Mouse (Mus musculus) midbrain, postnatal 0 days (tissue): ENCODE measurements around the gene Lrp1. TPM values are rescaled to one million over a fixed set of nuclear protein-coding genes. Genes with fewer than 3 reads are reported as not detected.

Source experiments
- ATAC-seq: fragments of 200-750 bp; cut with Nextera tagmentation; 2 replicates; pipeline ENCODE4 v1.8.0; 2017; ENCODE audit warnings: moderate number of reproducible peaks, mild to moderate bottlenecking, moderate TSS enrichment, moderate library complexity; ENCODE audit not compliant: low FRiP score
- DNase-seq: peaks from one replicate; pipeline ENCODE4 v3.0.0-alpha.2; 2015; ENCODE audit warnings: low spot score
- H3K27ac ChIP-seq: fragments of 300-500 bp; sonication (generic); 2 replicates; pipeline ENCODE4 v1.5.1; 2014; ENCODE audit warnings: low read depth, mild to moderate bottlenecking, low read length, mixed read lengths
- H3K27me3 ChIP-seq: fragments of 300-500 bp; sonication (generic); 2 replicates; pipeline ENCODE4 v1.6.1; 2014; ENCODE audit warnings: low read length, control low read depth, mixed read lengths; ENCODE audit not compliant: insufficient read depth
- H3K36me3 ChIP-seq: fragments of 300-500 bp; sonication (generic); 2 replicates; pipeline ENCODE4 v1.6.1; 2014; ENCODE audit warnings: low read length, control low read depth, mixed read lengths; ENCODE audit not compliant: insufficient read depth
- H3K4me1 ChIP-seq: fragments of 300-500 bp; sonication (generic); 2 replicates; pipeline ENCODE4 v1.6.1; 2014; ENCODE audit warnings: mild to moderate bottlenecking, control low read depth, antibody characterized with exemption, low read length, mixed read lengths; ENCODE audit not compliant: insufficient read depth
- H3K4me2 ChIP-seq: fragments of 300-500 bp; sonication (generic); 2 replicates; pipeline ENCODE4 v1.6.1; 2014; ENCODE audit warnings: low read depth, mild to moderate bottlenecking, low read length, mixed read lengths; ENCODE audit not compliant: poor library complexity, severe bottlenecking
- H3K4me3 ChIP-seq: fragments of 300-500 bp; sonication (generic); 2 replicates; pipeline ENCODE4 v1.5.1; 2014; ENCODE audit warnings: low read depth, mild to moderate bottlenecking, low read length, moderate library complexity
- H3K9ac ChIP-seq: fragments of 300-500 bp; sonication (generic); replicated peaks from 2 replicates; pipeline ENCODE4 v1.6.1; 2014; ENCODE audit warnings: mild to moderate bottlenecking, low read length, moderate library complexity, mixed read lengths; ENCODE audit not compliant: poor library complexity, severe bottlenecking
- H3K9me3 ChIP-seq: fragments of 300-500 bp; sonication (generic); 2 replicates; pipeline ENCODE4 v1.6.1; 2016; ENCODE audit warnings: low read length, control low read depth
- CTCF ChIP-seq: IDR thresholded peaks from 2 replicates; pipeline ENCODE4 v1.5.1; 2016; ENCODE audit warnings: antibody characterized with exemption, mild to moderate bottlenecking
- WGBS: fragments of 180-500 bp; shearing (Covaris S2); extraction: QIAGEN DNeasy Blood & Tissue Kit; methylation state at CpG from one replicate; pipeline ENCODE4 v1.1.7; 2014; 5-methylcytosine and 5-hydroxymethylcytosine counted together
- polyA plus RNA-seq: library from polyadenylated mRNA; unstranded; fragments of >200 nt; fragmentation: Nextera tagmentation; extraction: Ambion mirVana; gene quantifications from 2 replicates; pipeline ENCODE4 v1.2.1, GENCODE M21; 2015
- total RNA-seq: library from RNA; depleted of rRNA; stranded (reverse); fragments of >200 nt; gene quantifications from 2 replicates; pipeline ENCODE4 v1.2.3, GENCODE M21; 2014

Lrp1 gene
- total and polyA plus RNA-seq, 2 experiments from 2014 or later, result 84.4 to 319 TPM

DNA sequence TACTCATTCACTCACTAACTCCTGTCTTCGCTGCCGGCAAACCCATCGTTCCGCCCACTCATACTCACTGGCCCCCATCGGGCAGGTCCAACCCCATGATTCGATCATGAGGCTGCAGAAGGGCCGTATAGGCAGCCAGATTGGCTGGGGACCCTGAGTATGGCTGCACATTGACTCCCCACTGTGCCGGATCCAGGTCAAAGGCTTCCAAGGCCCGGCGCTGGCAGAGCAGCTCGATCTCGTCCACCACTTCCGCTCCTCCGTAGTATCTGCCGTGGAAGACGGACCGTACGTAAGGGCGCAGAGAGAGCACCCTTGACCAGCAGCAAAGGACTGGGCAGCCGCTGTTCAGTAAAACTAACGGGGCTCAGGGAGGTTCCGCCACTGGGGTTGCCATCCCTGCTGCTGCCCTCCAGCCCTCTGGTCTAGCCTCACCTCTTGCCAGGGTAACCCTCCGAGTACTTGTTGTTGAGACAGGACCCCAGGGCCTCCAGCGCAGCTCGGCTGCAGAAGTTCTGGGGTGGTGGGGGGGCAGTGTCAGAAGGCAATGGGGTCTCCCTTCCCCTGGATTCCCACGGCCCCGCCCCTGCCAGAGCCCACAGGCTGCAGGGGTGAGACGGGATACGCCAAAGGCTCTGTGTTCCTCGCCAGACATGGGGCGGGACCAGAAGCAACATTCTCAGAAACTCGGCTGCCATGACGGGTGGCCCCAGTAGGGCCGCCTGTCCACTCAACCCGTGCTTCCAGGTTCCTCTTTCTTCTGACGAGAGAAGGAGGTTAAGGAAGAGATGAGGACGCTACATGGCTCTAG is 100.8 kb downstream of the Lrp1 start:
- H3K27me3 ChIP-seq, result peaks cover under 1% of the 10 kb centered on the region; the same call in 1 of the 2 replicates
- no peak overlapping the region for H3K4me2 ChIP-seq
- no peak for TF ChIP-seq CTCF
- no peak for ATAC-seq
- 93% methylated on average over 36 of the region's 37 CpGs for WGBS
- H3K27ac ChIP-seq, result no peak overlapping the region
- H3K4me1 ChIP-seq, result 0 out of 2 replicates have a peak, but pooled peaks cover 4% of the 10 kb centered on the region
- H3K36me3 ChIP-seq, result peaks cover 19% of the 10 kb centered on the region
- no peak for DNase-seq
- no peak overlapping the region for H3K4me3 ChIP-seq
- H3K9me3 ChIP-seq, result no peaks in the 10 kb centered on the region
- H3K9ac ChIP-seq, result no peak overlapping the region

DNA sequence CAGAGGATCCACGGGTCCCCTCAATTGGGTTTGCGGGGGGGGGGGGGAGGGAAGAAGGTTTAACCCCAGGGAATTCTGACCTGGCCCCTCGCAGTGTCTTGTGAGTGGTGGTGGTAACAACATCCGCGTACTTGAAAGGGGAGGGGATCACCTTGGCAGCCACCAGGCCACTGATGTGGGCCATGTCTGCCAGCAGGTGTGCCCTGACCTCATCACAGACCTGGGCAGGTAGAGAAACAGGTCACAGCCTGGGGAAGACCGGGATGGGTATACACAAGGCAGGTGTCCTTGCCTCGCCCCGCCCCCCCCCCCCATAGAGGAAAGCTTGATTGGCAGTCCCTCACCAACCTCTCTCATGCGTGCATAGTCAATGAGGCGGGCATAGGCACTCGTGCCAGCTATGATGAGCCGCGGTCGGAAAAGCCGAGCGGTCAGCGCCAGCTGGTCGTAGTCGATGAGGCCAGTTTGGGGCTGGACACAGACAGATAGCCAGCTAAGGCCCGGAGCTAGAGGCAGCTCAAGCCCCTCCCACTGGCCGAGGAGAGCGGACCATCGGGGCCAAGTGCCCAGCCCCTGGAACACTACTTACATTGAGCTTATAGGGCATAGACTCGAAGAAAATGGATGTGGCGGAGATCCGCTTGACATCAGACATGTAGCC is 101.8 kb downstream of the Lrp1 start:
- no peaks in the 10 kb centered on the region for H3K9me3 ChIP-seq
- ATAC-seq (no peak), DNase-seq (no peak)
- H3K36me3 ChIP-seq, result peaks cover 19% of the 10 kb centered on the region
- no peak for TF ChIP-seq CTCF
- no peak overlapping the region for H3K9ac ChIP-seq
- H3K27ac ChIP-seq, result no peak overlapping the region
- no peak overlapping the region for H3K4me2 ChIP-seq
- H3K4me1 ChIP-seq, result 0 out of 2 replicates have a peak, but pooled peaks cover 4% of the 10 kb centered on the region
- WGBS, result 97% methylated on average over 22 of the region's 26 CpGs
- no peaks in the 10 kb centered on the region for H3K27me3 ChIP-seq
- H3K4me3 ChIP-seq, result no peak overlapping the region

DNA sequence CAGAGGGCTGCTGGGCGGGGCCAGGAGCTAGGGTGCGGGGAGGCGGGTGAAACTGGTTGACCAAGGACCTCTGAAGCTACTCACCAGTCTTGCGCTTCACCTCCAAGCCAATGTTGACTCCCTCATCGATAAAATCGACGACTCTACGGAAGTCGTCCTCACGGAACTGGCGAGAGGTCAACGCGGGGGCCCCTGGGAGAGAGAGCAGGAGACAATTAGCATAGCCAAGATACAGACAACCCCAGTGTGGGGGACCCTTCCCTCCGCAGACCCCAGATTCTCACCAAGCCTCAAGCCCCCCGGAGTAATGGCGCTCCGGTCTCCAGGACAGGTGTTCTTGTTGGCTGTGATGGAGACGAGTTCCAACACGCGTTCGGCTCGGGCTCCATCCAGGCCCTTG is 103.0 kb downstream of the Lrp1 start:
- WGBS, result 94% methylated on average over 22 of the region's 22 CpGs
- TF ChIP-seq CTCF, result no peak
- Histone ChIP-seq H3K27me3 (no peaks in the 10 kb centered on the region), H3K36me3 (peaks cover 19% of the 10 kb centered on the region), H3K27ac (no peak overlapping the region), H3K9ac (no peak overlapping the region), H3K4me2 (no peak overlapping the region), H3K4me3 (no peak overlapping the region), H3K9me3 (no peaks in the 10 kb centered on the region), H3K4me1 (peaks cover 11% of the 10 kb centered on the region; the same call in 1 of the 2 replicates)
- DNase-seq (no peak), ATAC-seq (no peak)

DNA sequence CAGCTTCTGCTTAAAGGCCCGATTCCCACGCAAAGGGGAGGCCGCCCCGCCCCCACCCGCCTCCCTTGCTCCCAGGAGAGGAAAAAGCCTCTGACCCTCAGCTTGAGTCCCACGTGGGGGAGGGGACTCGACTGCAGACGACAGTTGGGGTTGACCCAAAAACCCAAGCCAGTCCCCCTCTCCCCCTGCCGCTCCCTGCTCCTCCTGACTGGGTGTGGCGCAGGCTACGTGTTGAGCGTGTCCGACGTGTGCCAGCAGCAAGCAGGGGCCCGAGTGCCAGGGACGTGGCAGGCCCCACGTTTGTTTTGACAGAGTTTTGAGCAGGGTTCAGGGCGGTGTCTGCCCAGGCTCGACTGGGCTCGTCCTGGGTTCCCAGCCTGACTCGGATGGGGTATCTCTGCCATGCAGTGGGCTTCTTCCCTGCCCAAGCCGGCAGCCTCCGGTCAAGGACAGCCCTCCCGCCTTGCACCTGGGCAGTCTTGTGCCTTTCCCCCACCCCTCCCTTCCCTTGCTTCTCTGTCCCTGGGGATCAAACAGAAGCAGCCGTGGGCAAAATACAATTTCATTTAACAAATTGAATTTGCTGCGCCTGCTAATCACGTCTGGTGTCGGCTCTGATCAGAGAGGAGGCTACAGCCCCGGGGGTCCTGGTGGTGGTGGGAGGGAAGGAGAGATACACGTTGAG is 104.2 kb downstream of the Lrp1 start:
- H3K27me3 ChIP-seq, result no peaks in the 10 kb centered on the region
- H3K9me3 ChIP-seq, result no peaks in the 10 kb centered on the region
- 15% methylated on average over 30 of the region's 30 CpGs for WGBS
- no peak overlapping the region for H3K27ac ChIP-seq
- DNase-seq, result no peak
- H3K4me3 ChIP-seq, result no peak overlapping the region
- 0 out of 2 replicates have a peak overlapping the region, but pooled peaks have one; percentile 2 for H3K4me2 ChIP-seq
- no peak for TF ChIP-seq CTCF
- no peak for ATAC-seq
- H3K4me1 ChIP-seq, result peaks cover 19% of the 10 kb centered on the region
- no peak overlapping the region for H3K9ac ChIP-seq
- H3K36me3 ChIP-seq, result peaks cover 19% of the 10 kb centered on the region

DNA sequence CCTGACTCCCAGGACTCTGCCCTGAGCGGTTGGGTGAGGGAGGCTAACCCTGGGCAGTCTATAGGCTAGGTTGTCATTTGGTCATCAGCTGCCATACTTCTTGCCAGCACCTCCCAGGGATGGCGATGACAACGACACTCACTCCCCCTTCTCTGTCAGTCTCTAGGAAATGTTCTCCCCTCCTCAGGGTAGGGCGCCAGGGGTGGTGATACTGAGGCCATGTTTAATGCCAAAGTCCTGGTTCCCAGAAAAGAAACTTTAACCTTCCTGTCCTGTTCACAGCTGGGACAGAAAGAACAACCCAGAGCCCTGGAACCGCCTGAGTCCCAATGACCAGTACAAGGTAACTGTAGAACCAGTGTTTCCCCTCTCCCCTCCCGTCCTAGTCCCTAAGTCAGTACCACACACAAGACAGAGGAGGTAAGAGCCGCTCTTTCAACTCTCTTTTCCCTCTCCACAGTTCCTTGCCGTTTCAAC is 104.9 kb downstream of the Lrp1 start:
- no peak overlapping the region for H3K4me3 ChIP-seq
- H3K9me3 ChIP-seq, result no peaks in the 10 kb centered on the region
- H3K36me3 ChIP-seq, result peaks cover 19% of the 10 kb centered on the region
- DNase-seq (no peak), ATAC-seq (no peak)
- no peaks in the 10 kb centered on the region for H3K27me3 ChIP-seq
- H3K4me2 ChIP-seq, result 0 out of 2 replicates have a peak overlapping the region, but pooled peaks have one; percentile 2
- TF ChIP-seq CTCF, result no peak
- no peak overlapping the region for H3K27ac ChIP-seq
- peaks cover 21% of the 10 kb centered on the region for H3K4me1 ChIP-seq
- H3K9ac ChIP-seq, result no peak overlapping the region
- 28% methylated on average over 8 of the region's 8 CpGs for WGBS
